Mouse (Mus musculus) myocyte (in vitro differentiated cells): ENCODE measurements at regions not wholly inside any gene's neighbourhood (a gene's known extent, or its start where the extent isn't known, plus 50 kb on each side); places are given as distances from the start of the nearest gene placed in this dataset.

Experiments
- CEBPB ChIP-seq: IDR thresholded peaks from 2 replicates; pipeline ENCODE4 v1.6.1; 2011; ENCODE audit warnings: mild to moderate bottlenecking, moderate library complexity; ENCODE audit not compliant: poor library complexity, insufficient read depth, severe bottlenecking
- E2F4 ChIP-seq: IDR thresholded peaks from one replicate; pipeline ENCODE4 v1.6.1; 2011; ENCODE audit warnings: mild to moderate bottlenecking, control low read depth, moderate library complexity; ENCODE audit not compliant: insufficient read depth
- MAX ChIP-seq: IDR thresholded peaks from one replicate; pipeline ENCODE4 v1.6.1; 2011; ENCODE audit warnings: low read depth, mild to moderate bottlenecking, control low read depth
- MYOG ChIP-seq, 3 experiments: IDR thresholded peaks; one replicate each; pipeline ENCODE4 v1.6.1; 2011; ENCODE audit warnings: control low read depth in 2 of 3, low read depth in 2 of 3, mild to moderate bottlenecking in 2 of 3; ENCODE audit not compliant: insufficient read length in 2 of 3, control insufficient read depth in 1 of 3, insufficient read depth in 1 of 3
- POLR2A ChIP-seq: IDR thresholded peaks from one replicate; pipeline ENCODE4 v1.6.1; 2011; ENCODE audit warnings: low read depth, mild to moderate bottlenecking, control low read depth, moderate library complexity; ENCODE audit not compliant: insufficient read length
- POLR2AphosphoS2 ChIP-seq: IDR thresholded peaks from one replicate; pipeline ENCODE4 v1.6.1; 2011; ENCODE audit warnings: low read depth, control low read depth; ENCODE audit not compliant: insufficient read length
- REST ChIP-seq: IDR thresholded peaks from one replicate; pipeline ENCODE4 v1.6.1; 2011; ENCODE audit warnings: mild to moderate bottlenecking, control low read depth, moderate library complexity; ENCODE audit not compliant: insufficient read depth, insufficient read length
- SRF ChIP-seq: IDR thresholded peaks from one replicate; pipeline ENCODE4 v1.6.1; 2011; ENCODE audit warnings: low read depth; ENCODE audit not compliant: control insufficient read depth, insufficient read length
- TCF12 ChIP-seq: IDR thresholded peaks from one replicate; pipeline ENCODE4 v1.6.1; 2011; ENCODE audit warnings: mild to moderate bottlenecking, control low read depth; ENCODE audit not compliant: poor library complexity, insufficient read depth, severe bottlenecking
- TCF3 ChIP-seq: IDR thresholded peaks from one replicate; pipeline ENCODE4 v1.6.1; 2011; ENCODE audit warnings: low read depth, control low read depth; ENCODE audit not compliant: insufficient read length
- USF1 ChIP-seq: IDR thresholded peaks from one replicate; pipeline ENCODE4 v1.6.1; 2011; ENCODE audit warnings: low read depth, mild to moderate bottlenecking, control low read depth, moderate library complexity

GRCm38 (mm10) chr7:37375044-37375443, 398.4 kb downstream of the Zfp536 start:
- TF ChIP-seq MYOG (IDR thresholded peaks at IDR 0.05; ENCODE audit: control insufficient read depth in 1 of 3, insufficient read depth in 1 of 3, insufficient read length in 2 of 3, low read depth in 2 of 3) (no peak), POLR2A (no peak), MAX (no peak), TCF12 (no peak), CEBPB (no peak), POLR2AphosphoS2 (no peak), TCF3 (no peak), USF1 (no peak), SRF (no peak), E2F4 (no peak), REST (no peak)
